Comparison of ENCODE assay signal across 9 mouse cellular contexts in genomic region chr19:10277759-10278158, GRCm38 (mm10). TPM values are rescaled to one million over a fixed set of nuclear protein-coding genes. Genes with fewer than 3 reads are reported as not detected.
DNase-seq lines count a peak whose midpoint lies in the region; ATAC-seq lines count a peak whose summit lies in the region.
"Had no signal": no experiment of that assay in that cellular context is flagged by ENCODE, and none has a peak within 500 bp of the region (broad histone marks: within the 10 kb centered on the region; RNA-seq: fewer than 3 reads in every experiment).

No protein-coding gene starts in this region.

- peak overlapping the region; percentile 40; the same call in 1 of the 2 replicates for H3K4me2 ChIP-seq in heart, embryonic 11.5 days
- 0 out of 2 replicates have a peak overlapping the region, but pooled peaks have one; percentile 20 for H3K4me2 ChIP-seq in embryonic facial prominence, embryonic 11.5 days (ENCODE audit: low read depth, low read length)

- ATAC-seq in heart, embryonic 11.5 days (replicated peaks; ENCODE audit: insufficient number of reproducible peaks, low FRiP score, low TSS enrichment) = no peak
- peak; percentile 25 for ATAC-seq in embryonic facial prominence, embryonic 11.5 days (replicated peaks; ENCODE audit: insufficient number of reproducible peaks, low FRiP score, low TSS enrichment, low read depth)

- H3K27me3 ChIP-seq in heart, embryonic 11.5 days (ENCODE audit: control insufficient read depth, insufficient read depth, low read length) = 0 out of 2 replicates have a peak, but pooled peaks cover under 1% of the 10 kb centered on the region
- no peaks in the 10 kb centered on the region for H3K27me3 ChIP-seq in embryonic facial prominence, embryonic 11.5 days (ENCODE audit: control insufficient read depth, insufficient read depth, low read length)

- H3K9ac ChIP-seq in heart, embryonic 11.5 days (ENCODE audit: low read depth, low read length) = peak overlapping the region; percentile 24; the same call in 1 of the 2 replicates
- no peak overlapping the region for H3K9ac ChIP-seq in embryonic facial prominence, embryonic 11.5 days (replicated peaks; ENCODE audit: low read length)

- peak overlapping the region; percentile 30; the same call in 1 of the 2 replicates for H3K27ac ChIP-seq in heart, embryonic 11.5 days (ENCODE audit: low read depth, low read length)
- H3K27ac ChIP-seq in embryonic facial prominence, embryonic 11.5 days (replicated peaks; ENCODE audit: low read depth, low read length) = no peak overlapping the region

- peaks cover 43% of the 10 kb centered on the region for H3K4me1 ChIP-seq in heart, embryonic 11.5 days (ENCODE audit: control insufficient read depth, insufficient read depth, low read length)
- peaks cover 4% of the 10 kb centered on the region; the same call in 1 of the 2 replicates for H3K4me1 ChIP-seq in embryonic facial prominence, embryonic 11.5 days (ENCODE audit: control insufficient read depth, insufficient read depth, low read length)

- no peaks in the 10 kb centered on the region for H3K36me3 ChIP-seq in heart, embryonic 11.5 days (ENCODE audit: control insufficient read depth, insufficient read depth, low read length)
- no peaks in the 10 kb centered on the region for H3K36me3 ChIP-seq in embryonic facial prominence, embryonic 11.5 days (replicated peaks; ENCODE audit: control insufficient read depth, insufficient read depth, low read depth, low read length)

- no peak overlapping the region for H3K4me3 ChIP-seq in heart, embryonic 11.5 days (ENCODE audit: low read depth, low read length)
- H3K4me3 ChIP-seq in embryonic facial prominence, embryonic 11.5 days (ENCODE audit: low read depth, low read length) = no peak overlapping the region

- WGBS in heart, embryonic 11.5 days (ENCODE audit: insufficient replicate concordance) = 23% methylated on average over 5 of the region's 5 CpGs
- 14% methylated on average over 5 of the region's 5 CpGs for WGBS in embryonic facial prominence, embryonic 11.5 days

- DNase-seq in heart, adult 11 months = no peak
- DNase-seq in embryonic facial prominence, embryonic 11.5 days (ENCODE audit: low spot score) = no peak
- DNase-seq in kidney, adult 8-10 months = peak; percentile 82 to 89
- peak; percentile 86 for DNase-seq in lung, postnatal 25 days (ENCODE audit: low spot score)
- DNase-seq in layer of hippocampus, adult 8-10 months (ENCODE audit: low spot score in 2 of 2) = no peak
- DNase-seq in cerebellum, postnatal 25 days = no peak
- no peak for DNase-seq in cerebellum, adult 18-20 months

- no peaks in the 10 kb centered on the region for H3K9me3 ChIP-seq in heart, embryonic 11.5 days (replicated peaks; ENCODE audit: control insufficient read depth, low read length)
- H3K9me3 ChIP-seq in embryonic facial prominence, embryonic 11.5 days (replicated peaks; ENCODE audit: control insufficient read depth, low read length) = no peaks in the 10 kb centered on the region

RNA-seq across cellular contexts. Expression of gene Dagla, which starts 26.9 kb away (rescaled TPM):
- 0.66 and 0.79 TPM in 2 replicates for polyA plus RNA-seq in heart, embryonic 11.5 days (2014; fragmentation: Nextera tagmentation; extraction: Ambion mirVana)
- polyA plus RNA-seq in embryonic facial prominence, embryonic 11.5 days (2014; fragmentation: Nextera tagmentation; extraction: Ambion mirVana) = 0.98 and 1.3 TPM in 2 replicates
- 100 to 1,000 TPM in 3 of 4 experiments, 10 to 100 TPM in 1; 94.1 to 109 (median 104) TPM for total RNA-seq in layer of hippocampus, adult 8-10 months (2022)

RNA-seq across cellular contexts. Expression of gene Myrf, which starts 37.2 kb away (rescaled TPM):
- 22.7 and 23.0 TPM in 2 replicates for polyA plus RNA-seq in heart, embryonic 11.5 days (2014; fragmentation: Nextera tagmentation; extraction: Ambion mirVana)
- polyA plus RNA-seq in embryonic facial prominence, embryonic 11.5 days (2014; fragmentation: Nextera tagmentation; extraction: Ambion mirVana) = 2.4 and 2.6 TPM in 2 replicates
- 10 to 100 TPM; 31.6 to 37.2 (median 36.7) TPM for total RNA-seq in layer of hippocampus, adult 8-10 months (2022)
- total RNA-seq: gastrocnemius, adult 8-10 months had no signal

Comparison
In these comparisons a context has a peak if more than half of its experiments do, and no peak if none do; other contexts are left out.
1. DNase-seq: peak in kidney, adult 8-10 months (2 of 2) and lung, postnatal 25 days (single experiment); none in heart, adult 11 months (single experiment), embryonic facial prominence, embryonic 11.5 days (single experiment), layer of hippocampus, adult 8-10 months (0 of 2), cerebellum, postnatal 25 days (0 of 2) and cerebellum, adult 18-20 months (0 of 2).